Mouse (Mus musculus): ENCODE measurements around the gene Kcnb1.

Gene Kcnb1

GRCm38 (mm10) chr2:167079535-167080257 is 110.3 kb downstream of the Kcnb1 start:
- peak; percentile 53 for DNase-seq (ENCODE audit: low spot score)

- no peak for DNase-seq (ENCODE audit: low spot score)
Observed at GRCm38 (mm10) chr2:167078931-167079495, 110.9 kb downstream of the Kcnb1 start.

GRCm38 (mm10) chr2:167078486-167078885 is 111.5 kb downstream of the Kcnb1 start:
- no peak for DNase-seq (ENCODE audit: low spot score)

- DNase-seq (ENCODE audit: low spot score): no peak
Observed at GRCm38 (mm10) chr2:167077199-167077962, 112.6 kb downstream of the Kcnb1 start.

- no peak for DNase-seq (ENCODE audit: low spot score)
Observed at GRCm38 (mm10) chr2:167076759-167077158, 113.2 kb downstream of the Kcnb1 start.

- DNase-seq (ENCODE audit: low spot score): no peak
Observed at GRCm38 (mm10) chr2:167076352-167076751, 113.6 kb downstream of the Kcnb1 start.

GRCm38 (mm10) chr2:167074587-167074986 is 115.4 kb downstream of the Kcnb1 start:
- DNase-seq (ENCODE audit: low spot score): no peak

GRCm38 (mm10) chr2:167071641-167072601 is 118.0 kb downstream of the Kcnb1 start:
- peak; percentile 99 for DNase-seq (ENCODE audit: low spot score)

GRCm38 (mm10) chr2:167071266-167071640 is 118.7 kb downstream of the Kcnb1 start:
- peak; percentile 24 for DNase-seq (ENCODE audit: low spot score)

GRCm38 (mm10) chr2:167070341-167070740 is 119.6 kb downstream of the Kcnb1 start:
- DNase-seq (ENCODE audit: low spot score): no peak

- no peak for DNase-seq (ENCODE audit: low spot score)
Observed at GRCm38 (mm10) chr2:167067575-167067974, 122.4 kb downstream of the Kcnb1 start.

GRCm38 (mm10) chr2:167066528-167067516 is 123.1 kb downstream of the Kcnb1 start:
- peak; percentile 57 for DNase-seq (ENCODE audit: low spot score)

GRCm38 (mm10) chr2:167066031-167066430 is 123.9 kb downstream of the Kcnb1 start:
- DNase-seq (ENCODE audit: low spot score): peak; percentile 20

- DNase-seq (ENCODE audit: low spot score): peak; percentile 28
Observed at GRCm38 (mm10) chr2:167064601-167065295, 125.2 kb downstream of the Kcnb1 start.

- DNase-seq (ENCODE audit: low spot score): peak; percentile 51
Observed at GRCm38 (mm10) chr2:167063906-167064496, 126.0 kb downstream of the Kcnb1 start.

- peak; percentile 97 for DNase-seq (ENCODE audit: low spot score)
Observed at GRCm38 (mm10) chr2:167062965-167063880, 126.7 kb downstream of the Kcnb1 start, which contains the start of gene Znfx1. Gene Znfx1, minus strand, starts transcription at chr2:167063015.

- DNase-seq (ENCODE audit: low spot score): peak; percentile 95
Observed at GRCm38 (mm10) chr2:167062497-167062911, 127.5 kb downstream of the Kcnb1 start.

GRCm38 (mm10) chr2:167061381-167062034 is 128.4 kb downstream of the Kcnb1 start:
- DNase-seq (ENCODE audit: low spot score): no peak

All from embryo, embryonic 10.5 days (tissue).